Mouse (Mus musculus) thymus, postnatal 14 days (tissue): ENCODE measurements around the gene Cops9.

Experiments
- DNase-seq: peaks from one replicate; pipeline ENCODE4 v3.0.0; 2021

Gene Cops9

DNA sequence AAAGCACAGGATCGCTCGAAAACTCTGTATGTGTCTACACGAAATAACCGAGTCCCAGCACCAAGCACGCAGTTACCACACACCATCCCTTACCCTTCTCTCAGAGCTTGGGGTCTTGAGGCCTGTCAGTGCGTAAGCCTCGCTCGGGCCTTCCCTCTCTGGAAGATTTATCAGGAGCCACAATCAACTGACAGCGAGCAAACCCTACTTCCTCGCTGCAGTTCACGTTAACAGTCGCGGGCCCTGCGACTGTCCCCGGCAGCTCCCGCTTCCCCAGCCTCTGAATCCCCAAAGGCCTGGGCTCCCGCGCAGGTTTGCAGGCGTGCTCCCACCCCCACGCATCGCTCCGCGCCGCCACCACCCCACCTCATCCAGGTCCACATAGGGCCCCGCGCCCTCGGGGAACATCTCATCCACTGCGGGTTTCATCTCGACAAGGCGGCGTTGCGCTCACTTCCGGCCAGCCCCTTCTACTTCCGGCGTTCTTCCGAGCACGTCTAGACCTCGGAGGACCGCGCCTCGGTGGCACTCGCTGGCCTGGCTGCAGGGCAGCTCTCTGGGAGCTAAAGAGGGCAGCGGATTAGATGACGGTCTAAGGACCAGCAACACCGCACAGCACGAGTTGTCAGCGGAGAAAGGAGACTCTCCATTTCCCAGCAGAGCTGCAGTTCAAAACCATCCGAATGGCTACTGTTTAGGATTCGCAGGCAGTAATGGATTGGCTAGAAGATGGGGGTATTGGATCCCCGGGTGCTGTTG is at the start of gene Cops9:
TSS of gene Cops9 (minus strand) at position 472 of the 759 bp plus-strand sequence.
- peak; percentile 87 for DNase-seq

DNA sequence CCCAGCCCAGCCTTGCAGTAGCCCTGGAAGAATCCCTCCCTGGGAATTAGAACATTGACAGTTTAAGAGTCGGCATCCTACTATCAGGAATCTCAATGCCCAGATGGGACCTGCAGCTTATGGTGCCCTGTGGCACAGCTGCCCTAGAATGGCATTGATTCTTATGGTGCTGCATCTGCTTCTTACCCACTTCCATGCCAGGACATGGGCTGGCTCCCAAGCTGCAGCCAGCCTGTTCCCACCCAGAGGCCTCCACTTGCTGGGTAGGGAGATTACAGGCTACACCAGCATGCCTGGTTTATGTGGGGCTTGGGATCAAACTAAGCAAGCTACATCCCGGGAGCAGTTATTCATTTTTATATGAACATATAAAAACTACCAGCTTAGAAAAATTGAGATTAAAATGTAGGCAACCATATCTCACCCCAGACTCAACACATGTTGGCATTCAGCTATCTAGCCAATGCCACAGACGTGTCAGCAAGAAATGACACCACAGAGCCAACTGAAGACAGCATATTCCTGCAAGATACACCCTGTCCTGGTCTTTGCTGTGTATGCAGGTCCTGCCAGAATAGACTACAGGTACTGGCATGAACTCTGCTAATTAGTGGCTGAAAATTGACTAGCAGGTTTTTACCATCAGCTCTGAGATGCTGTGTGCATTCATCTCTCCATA is 49.5 kb upstream of the Cops9 start:
- no peak for DNase-seq

DNA sequence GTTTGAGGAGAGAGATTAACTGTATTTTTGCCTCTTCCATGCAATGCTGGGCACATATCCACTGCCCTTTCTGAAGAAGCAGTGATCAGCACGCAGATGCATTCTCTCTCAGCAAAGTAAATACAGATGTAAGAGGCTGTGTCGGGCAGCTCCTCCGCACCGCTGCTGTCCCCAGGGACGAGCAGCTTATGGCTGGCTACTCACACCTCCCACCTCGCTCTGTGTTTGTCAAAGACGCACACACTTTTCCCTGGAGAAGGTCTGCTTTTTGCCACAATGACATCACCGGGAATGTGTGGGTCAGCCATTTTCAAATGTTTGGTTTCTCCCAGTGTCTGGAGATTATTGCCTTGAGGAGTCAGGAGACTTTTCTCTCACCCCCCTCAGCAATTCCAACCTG is 45.2 kb upstream of the Cops9 start:
- no peak for DNase-seq

DNA sequence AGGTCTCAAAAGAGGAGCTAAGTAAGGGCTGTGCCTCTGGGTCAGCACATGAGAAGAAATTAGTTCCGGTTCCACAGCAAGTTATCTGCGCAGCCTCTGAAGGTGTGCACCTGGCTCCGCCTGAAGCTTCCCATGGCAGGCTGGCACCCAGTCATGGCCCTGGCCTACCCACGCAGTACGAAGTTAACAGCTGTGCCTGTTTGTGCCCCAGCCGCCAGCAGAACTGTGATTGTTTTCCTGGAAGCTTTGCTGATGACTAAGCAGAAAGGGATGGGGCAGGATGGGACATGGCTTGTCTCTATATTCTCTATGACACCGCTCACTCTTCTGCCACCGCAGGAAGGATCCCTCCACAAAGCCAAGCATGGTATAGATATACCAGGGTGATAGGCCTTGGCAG is 41.4 kb upstream of the Cops9 start:
- DNase-seq = no peak

DNA sequence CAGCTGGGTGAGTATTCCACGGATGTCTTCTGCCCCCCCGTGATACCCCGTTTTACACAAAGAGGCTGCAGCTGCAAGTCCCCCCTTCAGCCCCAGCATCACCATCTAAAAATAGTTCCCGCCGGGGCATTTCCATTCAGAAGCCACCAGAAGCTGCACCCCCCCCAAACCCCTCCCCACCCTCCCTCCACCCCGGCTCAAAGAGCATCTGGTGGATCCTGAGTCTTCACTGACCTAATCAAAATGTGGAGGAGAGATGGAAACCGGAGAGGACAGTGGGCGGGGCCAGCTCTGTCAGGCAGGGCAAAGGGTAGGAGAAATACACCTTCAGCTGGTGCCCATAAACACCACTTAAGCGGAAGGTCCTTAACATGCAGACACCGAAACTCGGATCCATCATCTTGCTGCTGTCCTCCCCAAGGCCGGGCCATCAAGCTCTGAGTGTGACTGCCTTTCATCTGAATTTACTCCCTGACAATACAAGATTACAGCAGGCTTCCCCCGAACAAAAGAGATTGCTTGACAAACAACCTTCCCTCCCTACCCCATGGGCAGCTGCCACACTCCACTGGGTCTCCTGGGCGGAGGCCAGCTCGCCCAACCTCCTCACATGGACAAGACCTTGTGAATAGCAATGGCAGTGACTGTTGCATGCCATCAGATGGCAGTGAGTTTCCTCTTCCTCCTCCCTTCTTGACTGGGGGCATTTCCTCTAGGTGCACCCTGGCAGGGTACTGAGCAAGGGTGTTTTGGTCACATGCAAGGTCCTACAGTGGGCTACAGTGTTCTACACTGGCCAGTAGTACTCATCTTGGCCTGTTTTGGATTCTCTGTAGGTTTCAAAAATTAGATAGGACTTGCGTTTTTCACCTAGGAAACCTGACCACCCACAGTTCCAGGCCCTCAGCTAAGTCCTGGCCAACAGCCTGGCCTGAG is 39.2 kb upstream of the Cops9 start:
- DNase-seq = no peak

DNA sequence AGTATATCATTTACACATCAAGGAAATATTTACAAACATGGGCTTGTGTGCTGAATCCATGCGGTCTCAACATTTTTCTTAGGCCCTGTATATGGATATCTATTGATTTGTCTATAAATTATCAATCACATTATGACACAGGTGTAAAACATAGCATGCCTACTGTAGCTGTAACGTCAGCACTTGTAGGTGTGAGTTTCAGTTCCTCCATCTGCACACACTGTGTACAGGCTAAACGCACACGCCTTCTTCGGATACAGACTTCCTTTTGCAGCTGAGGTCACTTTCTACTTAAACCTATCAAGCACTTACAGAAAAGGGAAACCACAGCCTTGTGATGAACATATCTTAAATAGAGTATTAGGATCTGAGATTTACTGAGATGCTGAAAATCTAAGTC is 37.0 kb upstream of the Cops9 start:
- DNase-seq = no peak

DNA sequence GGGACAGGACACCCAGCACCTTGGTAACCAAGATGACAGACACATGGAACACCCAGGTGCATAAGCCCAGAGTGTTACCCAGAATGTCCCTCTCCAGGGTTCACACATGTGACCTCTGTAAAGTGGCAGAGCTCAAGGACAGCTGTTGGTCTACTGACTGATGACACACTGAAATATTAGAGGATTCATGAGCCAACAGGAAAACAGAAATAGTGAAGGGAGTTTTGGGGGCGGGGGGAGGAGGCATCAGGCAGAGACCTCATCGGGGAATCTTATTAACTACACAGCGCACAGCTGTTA is 34.8 kb upstream of the Cops9 start:
- DNase-seq = no peak

DNA sequence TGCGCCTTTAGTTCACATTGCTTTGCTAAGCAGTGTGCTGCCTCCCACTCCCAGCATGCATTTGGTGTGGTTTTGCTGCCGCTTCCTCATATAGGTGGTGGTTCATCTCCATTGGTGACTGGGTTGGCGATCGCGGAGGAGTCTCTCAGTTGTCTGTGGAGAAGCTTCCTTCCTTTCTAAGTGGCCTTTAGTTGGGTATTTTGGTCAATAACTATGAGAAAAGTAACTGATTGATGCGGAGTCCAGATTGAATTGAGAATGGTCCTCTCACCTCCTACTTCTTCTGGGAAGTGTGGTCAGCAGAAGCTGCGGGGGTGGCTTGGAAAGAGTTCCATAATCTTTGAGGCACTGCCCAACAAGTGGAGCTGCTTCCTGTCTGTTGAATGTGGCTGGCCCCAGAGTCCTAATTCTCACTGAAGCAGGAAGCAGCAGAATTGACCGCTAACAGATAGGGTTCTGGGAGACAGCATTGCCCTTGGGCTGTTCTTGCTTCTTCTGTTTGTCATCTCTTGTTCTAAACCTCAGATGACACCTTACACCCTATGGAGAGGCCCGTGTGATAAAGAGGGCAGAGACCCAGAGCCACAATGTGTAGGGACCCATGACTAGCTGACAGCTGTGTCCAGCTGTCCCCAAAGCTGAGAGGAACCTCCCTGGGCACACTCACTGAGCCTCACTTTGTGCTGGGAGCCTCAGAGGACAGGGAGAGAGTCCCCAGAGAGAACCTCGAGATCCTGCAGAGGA is 34.3 kb upstream of the Cops9 start:
- DNase-seq = peak; percentile 14

DNA sequence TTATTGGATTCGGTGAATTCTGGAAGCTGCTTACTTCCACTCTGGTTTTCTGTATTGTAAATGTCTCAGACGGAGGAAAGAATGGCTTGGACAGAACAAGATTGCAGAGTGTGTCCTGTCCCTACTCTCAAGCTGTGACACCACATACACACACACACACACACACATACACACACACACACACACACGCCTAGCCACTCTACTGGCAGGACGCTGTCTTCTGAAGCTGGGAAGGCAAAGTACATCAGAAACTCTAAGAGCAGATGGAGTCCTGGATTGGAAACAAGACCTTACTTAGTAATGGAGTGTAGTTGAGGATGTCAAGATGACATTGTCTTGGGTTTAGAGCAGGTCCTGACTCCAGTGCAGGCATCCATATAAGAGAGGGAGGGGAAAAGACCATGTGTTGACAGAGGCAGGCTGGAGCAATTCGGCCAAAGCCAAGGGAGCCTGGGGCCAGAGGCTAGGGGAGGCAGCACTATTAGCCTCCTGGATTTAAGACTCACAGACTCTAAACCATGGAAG is 31.5 kb upstream of the Cops9 start:
- no peak for DNase-seq

DNA sequence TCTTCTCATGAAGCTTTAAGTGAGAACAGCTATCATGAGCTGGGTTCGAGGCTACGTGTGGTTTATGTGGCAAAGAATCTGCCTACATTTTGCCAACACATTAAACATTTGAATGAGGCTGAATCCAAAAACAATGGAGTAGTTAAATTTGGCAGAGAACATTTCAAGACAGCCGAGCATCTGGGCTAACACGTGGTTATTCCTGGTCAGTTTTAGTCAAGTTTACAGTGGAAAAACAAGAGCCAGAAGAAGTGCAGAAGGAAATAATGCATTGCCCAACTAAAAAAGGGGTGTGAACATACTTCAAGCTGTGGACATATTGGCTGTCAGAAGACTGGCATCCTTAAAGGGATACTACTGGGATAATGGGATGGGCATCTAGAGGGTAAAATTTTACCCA is 29.5 kb upstream of the Cops9 start:
- DNase-seq = no peak

DNA sequence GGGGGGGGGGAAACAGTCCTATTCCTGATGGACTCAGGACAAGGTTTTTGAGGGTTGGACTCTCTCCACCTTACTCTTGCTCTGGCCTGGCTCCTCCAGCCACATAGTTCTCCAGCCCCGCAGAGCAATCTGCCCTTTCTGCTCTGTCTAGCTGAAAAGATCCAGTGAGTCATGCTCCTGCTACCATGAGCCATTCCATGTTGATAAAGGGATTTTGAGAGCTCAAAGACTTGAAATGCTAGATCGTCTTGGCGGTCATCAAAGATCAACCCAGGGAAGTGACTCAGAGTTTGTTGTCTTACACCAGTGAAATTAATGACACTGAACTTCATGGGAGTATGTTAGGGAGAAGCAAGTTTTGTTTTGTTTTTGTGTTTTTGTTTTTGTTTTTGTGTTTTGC is 27.6 kb upstream of the Cops9 start:
- no peak for DNase-seq

DNA sequence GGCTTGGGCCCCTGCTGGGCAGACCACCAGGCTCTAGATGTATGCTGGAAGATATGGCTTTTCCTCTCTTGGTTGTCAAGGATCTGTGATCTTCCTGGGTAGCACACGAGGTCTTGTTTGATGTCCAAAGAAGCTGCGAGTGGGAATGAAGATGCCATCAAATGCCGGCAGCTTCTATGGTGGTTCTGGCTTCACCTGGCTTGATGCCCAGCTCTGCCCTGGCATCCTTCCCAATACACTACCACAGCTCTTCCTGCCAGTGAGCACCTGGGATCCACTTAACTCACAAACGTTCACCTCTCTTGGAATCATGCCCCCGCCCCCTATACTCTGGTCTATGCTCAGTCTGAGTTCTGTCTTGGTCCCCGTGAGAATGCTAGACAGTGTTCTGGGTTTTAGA is 25.3 kb upstream of the Cops9 start:
- no peak for DNase-seq

DNA sequence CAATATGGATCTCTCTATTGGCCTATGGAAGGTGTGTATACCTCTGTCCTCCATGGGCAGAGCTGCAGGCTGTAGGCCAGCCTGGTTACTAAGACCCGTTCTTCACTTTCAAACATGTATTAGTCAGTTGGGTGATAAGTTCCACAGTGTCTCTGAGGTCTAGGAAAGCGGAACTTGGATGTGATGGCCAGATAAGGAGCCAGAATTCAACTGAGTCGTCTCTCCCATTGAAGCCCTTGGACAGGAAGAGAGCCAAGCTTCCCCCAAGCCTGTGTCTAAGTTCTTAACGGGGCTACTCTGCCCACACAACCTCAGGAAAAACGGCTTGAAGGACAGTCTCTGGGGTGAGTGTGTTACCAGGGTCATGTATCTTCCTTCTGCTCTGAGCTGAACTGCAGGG is 17.6 kb upstream of the Cops9 start:
- no peak for DNase-seq

DNA sequence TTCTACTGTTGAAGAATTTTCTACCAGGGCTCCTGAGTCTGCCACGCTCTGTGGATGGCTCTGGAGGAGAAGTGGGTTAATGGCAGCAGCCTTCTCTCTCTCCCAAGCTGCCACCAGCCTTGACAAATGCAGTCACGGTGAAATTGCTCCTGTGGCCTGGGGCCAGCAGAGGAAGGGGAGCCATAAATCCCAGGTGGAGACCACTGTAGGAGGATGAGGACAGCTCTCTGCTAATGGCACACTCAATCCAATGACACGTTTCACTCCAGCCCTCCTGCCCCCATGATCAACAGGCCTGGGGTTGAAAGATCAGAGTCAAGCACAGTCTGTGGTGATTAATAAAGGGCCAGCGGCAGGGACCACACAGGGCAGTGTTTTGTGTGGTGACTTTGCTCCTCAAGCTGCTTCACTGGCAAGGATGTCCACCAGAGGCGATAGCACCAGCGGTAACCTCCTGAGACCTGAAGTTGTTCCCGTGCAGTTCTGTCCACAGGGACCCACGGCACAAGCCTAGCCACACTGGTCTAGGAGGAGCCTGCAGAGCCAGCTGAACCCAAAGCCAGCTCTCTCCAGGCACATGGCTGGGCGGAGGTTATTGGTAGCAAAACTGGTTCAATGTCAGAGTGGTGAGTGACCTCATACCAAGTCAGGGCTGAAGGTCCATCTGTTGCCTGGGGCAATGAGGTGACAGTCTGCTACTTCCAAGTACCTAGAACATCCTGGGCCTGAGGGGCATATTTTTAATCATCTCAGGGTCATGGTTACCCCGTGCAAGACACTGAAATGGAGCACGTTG is 15.4 kb upstream of the Cops9 start:
- no peak for DNase-seq

DNA sequence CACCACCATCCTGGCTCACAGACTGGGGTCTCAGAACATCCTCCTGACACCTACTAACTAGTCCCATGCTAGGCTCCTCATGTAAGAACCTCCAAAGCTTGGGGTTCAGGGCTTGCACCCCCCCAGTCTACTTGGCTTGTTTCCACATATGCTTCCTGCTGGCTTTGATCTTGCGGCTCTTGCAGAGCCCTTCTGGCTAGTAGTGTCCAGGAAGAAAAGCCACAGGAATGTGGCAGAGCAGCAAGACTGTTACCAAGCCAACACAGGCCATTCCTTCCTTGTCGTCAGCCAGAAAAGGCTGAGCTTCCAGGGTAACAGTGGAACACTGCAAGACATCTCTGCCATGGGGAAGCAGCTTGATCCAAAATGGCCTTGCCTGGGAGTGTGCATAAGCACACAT is 12.9 kb upstream of the Cops9 start:
- no peak for DNase-seq

DNA sequence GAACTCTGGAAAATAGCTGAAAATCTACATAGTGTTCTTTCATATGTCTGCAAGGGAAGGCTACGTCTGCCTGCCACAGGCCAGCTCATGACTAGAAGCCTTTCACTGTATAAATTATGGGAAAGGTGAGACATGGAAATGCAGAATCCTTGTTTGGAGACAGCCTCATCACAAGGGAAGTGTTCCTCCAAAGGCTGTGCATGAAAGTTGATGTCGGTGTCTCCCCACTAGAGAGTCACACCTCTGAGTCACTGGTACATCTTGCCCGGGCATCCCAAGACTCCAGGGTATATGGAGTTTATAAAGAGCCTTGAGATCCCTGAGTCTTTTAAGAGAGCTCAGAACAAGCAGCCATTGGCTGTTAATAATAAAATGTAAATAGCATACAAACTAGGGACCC is 11.4 kb upstream of the Cops9 start:
- DNase-seq = no peak

DNA sequence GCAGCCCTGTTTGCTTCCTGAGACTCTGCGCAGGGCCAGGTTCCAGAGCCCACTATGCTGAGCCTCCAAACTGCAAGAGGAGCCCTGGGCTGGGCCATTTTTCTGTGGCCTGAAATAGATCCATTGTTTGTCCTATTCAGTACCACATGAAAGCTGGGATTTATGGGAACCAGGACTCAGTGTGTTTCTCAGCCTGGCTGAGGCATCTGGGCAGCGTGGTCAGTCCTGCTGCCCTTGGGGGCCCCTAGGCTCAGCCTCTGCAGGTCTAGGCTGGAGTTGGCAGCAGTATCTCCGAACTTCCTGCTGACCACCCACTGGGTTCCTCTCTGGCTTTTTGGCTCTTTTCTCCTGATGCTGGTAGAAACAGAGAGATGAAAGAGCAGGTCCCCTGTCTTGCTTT is 9.7 kb upstream of the Cops9 start:
- no peak for DNase-seq

DNA sequence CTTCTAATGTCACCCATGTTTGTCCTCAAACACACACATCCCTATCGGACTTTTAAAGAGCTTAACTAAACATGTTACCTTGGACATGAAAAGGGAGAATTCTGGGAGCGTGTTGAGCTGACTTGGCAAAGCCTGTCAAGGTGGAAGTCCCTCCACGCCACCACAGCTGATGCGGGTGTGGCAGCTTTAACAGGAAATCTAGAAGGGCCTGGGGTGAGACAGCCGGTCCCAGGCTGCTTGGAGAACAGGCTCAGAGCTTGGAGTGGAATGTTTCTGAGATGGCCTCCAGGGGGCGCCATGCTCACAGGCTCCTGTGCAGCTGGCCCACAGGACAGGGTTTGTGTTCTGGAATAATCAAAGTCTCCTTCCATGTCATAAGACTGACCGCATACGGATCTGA is 6.9 kb upstream of the Cops9 start, which contains the start of gene Otos:
TSS of gene Otos (minus strand) at position 169 of the 400 bp plus-strand sequence.
- DNase-seq = peak; percentile 67

DNA sequence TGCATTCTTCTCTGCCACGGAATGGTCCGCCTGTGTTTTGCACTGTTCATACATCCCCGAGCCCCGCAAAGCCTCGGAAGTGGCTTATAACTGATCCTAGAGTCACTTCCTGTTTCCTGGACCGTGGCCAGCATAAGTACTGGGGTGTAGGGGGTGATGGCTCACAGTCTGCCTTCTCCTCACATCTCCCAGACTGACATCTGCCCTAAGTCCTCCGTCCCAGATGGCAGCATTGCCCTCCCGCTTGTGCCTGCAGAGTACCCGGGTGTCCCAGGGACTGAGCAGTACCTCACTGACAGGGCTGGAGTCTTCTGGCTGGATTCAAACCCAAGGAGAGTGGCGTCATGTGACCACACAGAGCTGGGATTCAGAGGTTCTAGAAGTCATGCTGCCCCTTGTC is 6.4 kb upstream of the Cops9 start:
- DNase-seq = peak; percentile 23

DNA sequence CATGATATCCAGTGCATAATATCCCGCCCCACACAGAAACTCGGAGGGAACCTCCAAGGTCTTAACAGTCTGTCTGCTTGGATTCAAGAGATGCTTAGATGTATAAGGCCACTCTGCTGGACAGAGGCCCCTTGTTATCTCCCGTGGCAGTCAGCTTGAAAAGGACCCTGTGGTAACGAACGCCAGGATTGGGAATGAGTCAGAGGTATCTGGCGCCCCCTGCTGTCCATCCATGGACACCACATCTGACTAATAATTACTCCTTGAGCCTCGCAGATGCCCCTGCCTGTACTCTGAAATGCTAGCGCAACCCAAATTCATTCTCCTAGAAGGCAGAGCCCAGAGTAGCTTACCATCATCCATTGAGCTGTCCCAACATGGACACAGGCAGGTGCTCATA is 6.0 kb upstream of the Cops9 start:
- peak; percentile 61 for DNase-seq

DNA sequence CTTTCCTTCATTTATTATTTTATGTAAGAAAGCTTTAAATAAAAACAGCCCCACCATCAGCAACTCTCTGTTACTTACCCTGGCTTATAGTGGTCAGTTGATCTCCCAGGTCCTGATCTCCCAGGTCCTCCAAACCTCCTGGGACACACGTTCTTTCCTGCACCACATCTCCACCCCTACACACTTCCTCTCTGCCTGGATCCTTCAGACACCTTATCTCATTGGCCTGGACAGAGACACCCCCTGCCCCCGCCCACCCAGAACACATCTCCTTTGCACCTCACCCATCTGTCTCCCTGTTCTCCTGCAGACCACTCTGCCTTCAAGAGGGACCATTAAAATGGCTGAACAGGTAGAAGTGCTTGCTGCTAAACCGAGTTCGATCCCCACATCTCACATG is 5.2 kb upstream of the Cops9 start:
- no peak for DNase-seq

DNA sequence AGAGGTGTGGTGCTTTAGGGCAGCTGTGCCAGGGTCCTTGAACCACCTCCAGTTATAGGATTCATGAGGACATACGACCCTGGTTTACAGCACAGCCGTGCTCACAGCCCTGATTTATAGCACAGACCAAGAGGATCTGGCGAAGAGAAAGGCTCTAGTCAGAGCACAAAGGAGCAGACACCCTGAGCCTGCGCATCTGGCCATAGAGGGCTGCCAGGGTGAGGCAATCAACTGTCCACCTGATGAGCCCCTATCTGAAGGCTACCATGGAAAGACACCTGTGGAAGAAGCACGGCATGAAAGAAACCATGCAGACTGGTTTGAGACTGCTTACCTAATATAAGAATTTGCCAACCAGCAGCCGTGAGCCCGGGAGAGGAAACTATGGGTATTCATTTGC is 4.8 kb upstream of the Cops9 start:
- no peak for DNase-seq
